Mouse (Mus musculus) retina, postnatal 7 days (tissue): ENCODE results near the gene Rtp4.
A peak's percentile ranks its signal among the peaks of the same experiment; 100 is the strongest.

Experiments used
- DNase-seq: peaks from one replicate; pipeline ENCODE4 v3.0.0-alpha.2; 2012; ENCODE audit warnings: low read depth, low spot score

Gene Rtp4

DNA sequence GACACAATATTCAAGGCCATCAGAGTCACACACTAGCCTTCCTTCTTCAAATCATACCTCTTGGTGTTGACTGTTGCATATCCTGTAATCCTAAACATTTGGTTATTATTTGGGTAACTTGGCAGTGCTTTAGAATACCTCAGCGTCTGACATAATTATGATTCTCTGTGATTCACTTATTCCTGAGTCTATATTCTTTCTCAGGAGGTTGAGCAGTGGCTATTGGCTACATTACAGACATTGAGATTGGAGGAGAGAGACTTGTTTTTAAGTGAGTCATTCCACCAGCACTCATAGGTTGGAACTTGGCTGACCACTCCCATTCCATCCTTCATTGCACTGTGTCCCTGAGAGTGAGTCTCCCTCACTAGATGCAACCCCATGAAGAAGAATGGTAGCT is 6.7 kb upstream of the Rtp4 start:
- no peak for DNase-seq

GRCm38 (mm10) chr16:23515766-23516165 is 4.3 kb upstream of the Rtp4 start:
- no peak for DNase-seq

DNA sequence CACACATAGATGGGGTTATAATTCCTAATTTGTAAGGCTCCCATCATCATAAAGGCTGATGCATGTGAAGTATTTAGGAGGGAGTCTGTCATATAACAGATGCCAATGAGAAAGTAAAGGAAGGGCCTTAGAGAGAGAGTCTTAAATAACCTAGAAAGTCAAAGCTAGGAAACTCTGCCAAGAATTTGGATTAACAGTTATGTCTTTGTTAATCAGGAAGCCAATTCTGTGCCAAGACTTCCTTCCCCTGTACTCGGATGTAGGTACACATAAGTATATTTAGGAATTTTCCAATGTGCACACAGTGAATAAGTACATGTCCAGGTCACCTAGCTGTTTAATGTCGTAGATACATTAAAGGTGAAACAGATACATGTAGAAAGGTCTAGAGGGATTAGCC is 3.5 kb upstream of the Rtp4 start:
- DNase-seq: no peak

- no peak for DNase-seq
These were observed 2.9 kb upstream of the Rtp4 start for GRCm38 (mm10) chr16:23517230-23517629.

GRCm38 (mm10) chr16:23517754-23518566 is 2.1 kb upstream of the Rtp4 start:
- no peak for DNase-seq

DNA sequence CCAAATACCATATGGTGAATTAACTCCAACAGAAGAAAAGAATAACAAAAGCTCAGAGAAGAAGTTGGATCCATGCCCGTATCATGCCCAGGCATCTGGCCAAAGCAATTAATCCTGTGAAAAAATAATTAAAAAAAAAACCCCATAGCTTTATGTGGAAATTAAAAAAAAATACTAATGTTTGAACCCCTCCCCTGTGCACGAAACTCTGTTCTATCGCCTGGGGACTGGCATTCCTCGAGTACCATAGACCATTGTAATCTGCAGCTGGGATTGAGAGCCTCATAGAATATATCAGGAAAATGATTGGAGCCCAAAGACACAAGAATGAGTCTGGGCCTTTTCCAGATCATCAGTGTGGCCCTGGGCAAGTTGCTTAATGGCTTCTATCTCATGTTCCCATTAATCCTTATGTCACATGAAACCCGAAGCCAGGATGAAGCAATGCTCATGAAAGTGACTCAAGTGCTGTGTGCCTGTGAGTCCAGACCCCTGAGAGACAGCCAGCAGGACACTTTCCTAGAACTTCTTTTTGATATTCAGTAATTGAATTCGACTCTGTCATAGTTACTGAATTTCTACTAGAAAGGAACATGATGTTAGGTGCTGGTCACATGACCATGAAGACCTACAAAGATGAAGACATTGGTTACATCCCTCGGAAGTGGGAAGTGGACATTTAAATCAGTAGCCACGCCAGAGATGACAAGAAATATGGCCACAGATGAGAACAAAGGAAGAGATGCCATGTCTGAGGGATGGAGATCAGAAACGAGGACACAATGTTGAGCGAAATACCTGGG is 1.3 kb upstream of the Rtp4 start:
- no peak for DNase-seq

DNA sequence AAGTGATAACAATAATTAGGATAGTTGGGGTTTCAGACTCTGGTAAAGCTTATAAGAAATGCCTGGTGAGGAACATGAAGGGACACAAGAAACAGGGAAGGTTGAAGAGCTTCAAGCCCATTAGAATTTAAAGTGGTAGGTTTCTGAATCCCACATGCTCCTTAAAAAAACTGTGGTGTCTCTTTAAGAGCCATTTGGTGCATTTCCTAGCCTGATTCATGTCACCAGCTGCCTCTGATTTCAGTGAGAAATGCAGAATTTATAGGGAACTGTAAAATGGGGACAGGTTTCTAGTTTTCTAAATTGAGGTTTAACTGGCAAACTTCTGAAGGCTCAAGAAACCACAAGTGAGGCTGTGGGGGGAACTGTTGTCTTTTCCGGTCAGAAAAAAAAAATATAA is 320 bp upstream of the Rtp4 start:
- DNase-seq: no peak

DNA sequence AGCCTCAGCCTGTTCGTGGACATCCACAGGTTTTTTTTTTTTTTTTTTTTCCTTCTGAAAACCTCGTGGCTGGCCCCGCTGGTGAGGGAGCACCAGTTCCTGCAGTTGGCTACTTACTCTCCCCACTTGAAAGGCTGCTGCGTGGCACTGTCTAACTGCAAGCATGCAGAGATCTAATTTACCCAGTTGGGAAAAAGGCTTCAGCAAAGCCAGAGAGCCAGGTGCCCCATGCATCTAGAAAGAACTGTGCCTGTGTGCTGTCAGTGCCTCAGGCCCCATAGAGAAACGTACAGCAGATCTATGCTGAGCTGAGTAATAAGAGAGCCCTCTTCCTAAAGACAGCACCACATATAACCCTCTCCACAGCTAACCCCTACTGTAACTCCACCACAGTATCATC is 1.0 kb downstream of the Rtp4 start:
- no peak for DNase-seq

DNA sequence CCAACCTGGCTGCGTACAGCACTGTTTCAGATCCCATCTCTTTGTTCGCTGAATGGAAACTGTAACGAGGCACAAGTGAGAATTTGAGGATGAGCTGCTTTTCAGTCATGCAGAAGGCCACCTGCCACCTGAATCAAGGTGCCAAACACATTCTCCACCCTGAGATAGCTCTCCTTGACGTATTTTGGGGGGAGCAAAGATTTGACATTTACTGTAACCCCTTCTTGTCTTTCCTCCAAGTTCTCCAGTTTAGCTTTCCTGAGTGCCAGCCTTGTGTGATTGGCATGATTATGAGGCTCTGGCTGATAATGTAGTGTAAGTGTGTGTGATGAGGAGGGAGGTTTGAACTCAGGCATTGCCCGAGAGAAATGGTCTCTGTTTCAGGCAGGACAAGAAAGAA is 2.0 kb downstream of the Rtp4 start:
- DNase-seq: no peak

DNA sequence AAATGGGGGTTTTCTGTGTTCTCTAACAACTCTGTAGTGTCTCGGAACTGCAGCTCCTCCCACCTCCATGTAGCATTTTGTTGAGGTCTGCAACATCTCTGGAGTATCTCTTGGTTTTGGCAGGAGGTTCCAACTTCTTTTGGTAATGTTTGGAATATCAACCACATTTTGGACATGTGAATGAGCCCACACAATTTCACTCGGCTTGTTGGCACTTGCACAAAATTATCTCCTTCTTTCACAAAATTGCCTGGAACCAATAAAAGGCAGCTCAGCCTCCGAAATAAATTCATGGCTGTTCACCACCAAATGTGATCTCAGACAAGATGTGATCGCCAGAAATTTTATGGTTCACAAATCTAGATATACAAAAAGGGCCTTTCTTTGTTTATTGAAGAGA is 9.1 kb downstream of the Rtp4 start:
- no peak for DNase-seq

GRCm38 (mm10) chr16:23533707-23534106 is 13.6 kb downstream of the Rtp4 start:
- DNase-seq: no peak

- DNase-seq: no peak
These were observed 21.0 kb downstream of the Rtp4 start for GRCm38 (mm10) chr16:23541046-23541445.

- no peak for DNase-seq
These were observed 22.8 kb downstream of the Rtp4 start for GRCm38 (mm10) chr16:23542866-23543265.

- no peak for DNase-seq
These were observed 24.3 kb downstream of the Rtp4 start for GRCm38 (mm10) chr16:23544361-23544760.

GRCm38 (mm10) chr16:23547783-23548182 is 27.7 kb downstream of the Rtp4 start:
- no peak for DNase-seq

DNA sequence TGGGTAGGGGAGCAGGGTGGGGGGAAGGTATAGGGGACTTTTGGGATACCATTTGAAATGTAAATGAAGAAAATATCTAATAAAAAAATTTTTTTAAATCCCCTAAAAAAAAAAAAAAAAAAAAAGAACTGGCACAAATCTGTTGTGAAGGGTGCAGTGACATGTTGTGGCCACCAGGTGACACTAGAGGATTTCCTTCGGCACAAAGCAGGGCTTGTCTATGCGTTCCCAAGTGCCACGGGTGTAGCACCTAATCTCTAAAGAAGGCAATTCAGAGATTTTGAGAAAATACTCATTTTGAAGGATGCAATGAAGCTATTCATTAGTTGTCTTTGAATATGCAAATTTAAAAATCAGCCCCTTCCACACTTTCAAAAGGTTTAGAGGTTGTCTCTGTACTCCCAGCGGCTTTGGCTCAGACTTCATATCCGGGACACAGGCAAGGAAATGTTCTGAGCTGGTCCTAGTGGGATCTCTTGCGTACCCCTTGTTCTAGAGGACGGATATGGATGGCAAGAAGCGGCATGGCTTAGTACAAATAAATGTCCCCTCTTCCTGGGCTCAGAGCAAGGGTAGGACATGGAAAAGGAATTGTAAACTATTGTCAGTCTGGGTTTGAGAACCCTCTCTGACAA is 30.4 kb downstream of the Rtp4 start:
- DNase-seq: peak; percentile 35

DNA sequence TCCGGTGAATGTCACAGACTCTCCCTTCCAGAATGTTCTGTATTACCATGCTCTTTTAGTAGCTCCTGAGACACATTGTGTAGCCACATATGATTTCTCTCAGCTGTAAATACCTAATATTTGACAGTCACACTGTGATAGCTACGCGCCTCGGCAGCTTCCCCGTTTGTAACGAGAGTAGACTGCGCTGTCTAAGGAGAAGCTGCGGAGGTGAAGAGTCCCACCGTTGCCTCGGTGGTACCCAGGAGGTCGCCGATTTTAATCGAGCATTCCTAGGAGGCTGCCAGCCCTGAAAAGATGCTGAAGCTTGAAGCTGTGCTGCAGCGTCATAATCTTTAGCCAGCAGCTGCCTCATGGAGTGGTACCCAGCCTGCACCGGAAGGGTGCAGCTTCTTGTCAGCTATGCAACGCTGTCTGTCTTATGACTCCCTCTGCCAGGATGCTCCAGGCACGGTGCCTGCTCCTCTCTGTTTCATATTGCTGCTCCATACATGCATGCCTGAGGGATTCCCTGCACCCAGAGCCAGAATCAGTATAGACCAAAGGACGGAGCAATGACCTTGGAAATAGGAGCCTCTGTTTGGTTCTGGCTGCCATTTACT is 31.0 kb downstream of the Rtp4 start:
- no peak for DNase-seq

DNA sequence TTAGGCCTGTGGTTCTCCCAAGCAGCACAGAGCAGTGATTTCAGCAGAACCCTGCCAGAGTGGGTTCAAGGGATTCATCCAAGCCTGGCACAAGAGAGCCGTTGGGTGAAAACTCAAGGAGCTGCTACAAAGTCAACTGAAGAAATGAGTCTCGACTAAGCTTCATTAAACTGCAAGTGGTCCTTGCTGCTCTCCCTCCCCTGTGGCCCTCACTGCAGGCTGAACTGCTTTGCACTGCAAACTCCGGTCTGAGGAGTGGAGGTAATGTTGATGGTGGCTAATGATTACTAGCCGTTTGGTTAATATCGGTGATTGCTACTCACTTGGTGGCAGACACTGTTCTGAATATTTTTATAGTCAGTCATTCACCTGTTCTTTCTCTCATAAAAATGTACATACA is 34.6 kb downstream of the Rtp4 start:
- no peak for DNase-seq

DNA sequence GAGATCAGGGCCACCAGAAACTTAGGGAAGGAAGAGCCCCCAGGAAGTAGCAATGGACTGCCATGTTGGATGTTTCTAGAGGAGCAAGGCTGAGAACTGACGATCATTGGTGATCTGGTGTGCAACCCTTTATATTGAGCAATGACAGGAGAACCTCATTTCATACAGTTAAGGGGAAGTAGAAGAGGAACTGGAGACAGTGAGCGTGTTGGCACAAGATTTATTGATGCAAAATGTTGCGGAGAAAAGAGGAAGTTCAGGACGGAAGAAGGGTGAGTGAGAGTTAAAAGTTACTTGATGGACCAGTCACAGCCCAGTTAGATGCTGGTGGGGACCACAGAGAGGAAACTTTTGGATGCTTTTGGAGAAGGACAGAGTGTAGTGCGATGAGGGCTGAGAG is 37.1 kb downstream of the Rtp4 start:
- DNase-seq: no peak

DNA sequence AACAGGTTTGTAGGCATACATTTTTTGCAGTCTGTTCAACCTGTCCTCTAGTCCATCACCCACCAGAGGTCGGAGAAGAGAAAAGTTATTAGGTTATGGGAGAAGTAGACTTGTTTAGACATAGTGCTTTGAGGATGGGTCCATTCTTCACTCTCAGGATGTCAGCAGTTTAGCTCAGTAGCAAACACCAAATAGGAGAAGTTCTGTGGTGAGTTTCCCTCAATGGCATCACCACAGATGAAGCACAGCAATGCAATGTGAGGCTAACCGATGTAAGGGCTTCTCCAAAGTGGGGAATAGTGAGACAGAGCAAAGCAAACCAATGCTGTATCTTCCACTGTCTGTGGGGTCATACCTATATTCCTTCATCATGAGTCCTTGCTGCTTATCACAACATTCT is 37.6 kb downstream of the Rtp4 start:
- DNase-seq: no peak

GRCm38 (mm10) chr16:23568369-23568958 is 48.4 kb downstream of the Rtp4 start:
- DNase-seq: no peak

GRCm38 (mm10) chr16:23574561-23574960 is 54.5 kb downstream of the Rtp4 start:
- no peak for DNase-seq
